Mouse (Mus musculus) stomach, postnatal 0 days (tissue): ENCODE measurements around the gene H3f3a.

Experiments used
- CTCF ChIP-seq: IDR thresholded peaks from 2 replicates; pipeline ENCODE4 v1.5.1; 2016; ENCODE audit warnings: antibody characterized with exemption, low read depth, mild to moderate bottlenecking, moderate library complexity
- EP300 ChIP-seq: optimal IDR thresholded peaks from 2 replicates; pipeline ENCODE3; 2016; ENCODE audit warnings: antibody characterized with exemption

- TF ChIP-seq CTCF (no peak), EP300 (no peak)
These were observed 15.1 kb downstream of the H3f3a start for GRCm38 (mm10) chr1:180798660-180799059.
